Mouse (Mus musculus) kidney, adult 10 weeks (tissue): ENCODE data around the gene Slc25a20. TPM values are rescaled to one million over a fixed set of nuclear protein-coding genes. Genes with fewer than 3 reads are reported as not detected.

ENCODE experiments used
- polyA plus RNA-seq: library from polyadenylated mRNA; stranded (reverse); fragments of 350-450 nt; fragmentation: Illumina TruSeq; extraction: RNeasy Lipid Tissue Mini Kit (QIAGEN cat#74804); gene quantifications from one replicate; pipeline ENCODE4 v1.2.3, GENCODE M21; 2014; ENCODE audit warnings: low read depth, low replicate concordance

The Slc25a20 gene
- 62.8 TPM for polyA plus RNA-seq

GRCm38 (mm10) chr9:108661677-108662612, at the start of gene Slc25a20:
Gene Slc25a20 (plus strand): TSS chr9:108662088.

GRCm38 (mm10) chr9:108648611-108649560, 13.0 kb upstream of the Slc25a20 start, which contains the start of gene Arih2:
Gene Arih2 (minus strand): TSS chr9:108649386.

DNA sequence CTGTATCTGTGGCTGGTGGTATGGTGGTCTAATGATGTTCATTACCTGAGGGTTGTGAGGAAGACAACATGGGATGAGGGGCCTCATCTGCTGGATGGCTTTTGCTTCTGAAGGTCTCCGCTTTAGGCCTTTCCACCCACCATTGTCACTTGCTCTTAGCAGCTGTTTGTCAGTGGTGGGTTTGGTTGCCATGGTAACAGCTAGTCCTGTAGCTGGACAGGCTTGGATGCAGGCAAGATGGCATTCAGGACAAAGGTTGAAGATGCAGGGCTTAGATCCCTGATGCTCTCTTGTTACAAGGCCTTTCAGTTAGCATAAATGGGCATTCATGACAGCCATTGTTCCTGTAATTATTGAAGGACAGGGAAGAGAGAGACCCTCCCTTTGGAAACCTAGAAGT, 27.2 kb downstream of the Slc25a20 start, which contains the start of gene Prkar2a:
Prkar2a (plus strand) TSS at position 209 of the 400 bp plus-strand sequence.

Other genes starting within 250 kb of the Slc25a20 start
- not detected for gene Ccdc36, start 233.6 kb upstream of the Slc25a20 start, polyA plus RNA-seq
- not detected for gene BC048562, start 225.6 kb upstream of the Slc25a20 start, polyA plus RNA-seq
- gene Ccdc71, start 201.6 kb upstream of the Slc25a20 start, polyA plus RNA-seq, result 4.1 TPM
- gene Klhdc8b, start 200.5 kb upstream of the Slc25a20 start, polyA plus RNA-seq, result 0.53 TPM
- gene Lamb2, start 182.4 kb upstream of the Slc25a20 start, polyA plus RNA-seq, result 5.1 TPM
- gene Usp19, start 171.5 kb upstream of the Slc25a20 start, polyA plus RNA-seq, result 5.9 TPM
- 82.1 TPM for gene Qars, start 154.4 kb upstream of the Slc25a20 start, polyA plus RNA-seq
- 35.9 TPM for gene Qrich1, start 145.3 kb upstream of the Slc25a20 start, polyA plus RNA-seq
- 15.8 TPM for gene Impdh2, start 101.8 kb upstream of the Slc25a20 start, polyA plus RNA-seq
- 4.7 TPM for gene Ndufaf3, start 94.7 kb upstream of the Slc25a20 start, polyA plus RNA-seq
- gene Dalrd3, start 92.2 kb upstream of the Slc25a20 start, polyA plus RNA-seq, result 3.6 TPM
- 1.7 TPM for gene Wdr6, start 83.3 kb upstream of the Slc25a20 start, polyA plus RNA-seq
- not detected for gene P4htm, start 64.4 kb upstream of the Slc25a20 start, polyA plus RNA-seq
- gene Arih2, start 12.7 kb upstream of the Slc25a20 start, polyA plus RNA-seq, result 40.2 TPM
- 110 TPM for gene Prkar2a, start 27.2 kb downstream of the Slc25a20 start, polyA plus RNA-seq
- 123 TPM for gene Ip6k2, start 121.7 kb downstream of the Slc25a20 start, polyA plus RNA-seq
- 0.16 TPM for gene Nckipsd, start 146.3 kb downstream of the Slc25a20 start, polyA plus RNA-seq
- gene Celsr3, start 164.2 kb downstream of the Slc25a20 start, polyA plus RNA-seq, result not detected
- gene Slc26a6, start 191.2 kb downstream of the Slc25a20 start, polyA plus RNA-seq, result 0.40 TPM